Mouse (Mus musculus) macrophage (primary cell): Measurements from ENCODE around the gene Olfr32. TPM values are rescaled to one million over a fixed set of nuclear protein-coding genes. Genes with fewer than 3 reads are reported as not detected.
"Not testable (repeated sequence)": the region's sequence is repeated elsewhere in the genome, so short reads cannot be mapped to it uniquely, and the experiment has no call there.

Experiments
- H3K27ac ChIP-seq: fragments of 350-480 bp; formaldehyde crosslinking; 2 replicates; pipeline ENCODE4 v1.9.0; 2021
- H3K36me3 ChIP-seq: fragments of 350-480 bp; formaldehyde crosslinking; 2 replicates; pipeline ENCODE4 v1.9.0; 2021; ENCODE audit errors: inconsistent target
- H3K4me3 ChIP-seq: fragments of 350-480 bp; formaldehyde crosslinking; 2 replicates; pipeline ENCODE4 v1.9.0; 2021; ENCODE audit errors: inconsistent target
- H3K79me2 ChIP-seq: fragments of 350-480 bp; formaldehyde crosslinking; 2 replicates; pipeline ENCODE4 v1.9.0; 2021; ENCODE audit errors: inconsistent target
- WGBS: methylation state at CpG from one replicate; pipeline ENCODE4 v1.1.7; 2026; ENCODE audit warnings: inconsistent platforms; ENCODE audit not compliant: missing documents; 5-methylcytosine and 5-hydroxymethylcytosine counted together
- polyA plus RNA-seq: library from polyadenylated mRNA; stranded (reverse); fragments of 250-400 nt; gene quantifications from 3 replicates; pipeline ENCODE4 v1.2.4, GENCODE M21; 2018; ENCODE audit warnings: inconsistent platforms
- total RNA-seq, 78 experiments: library from RNA; depleted of rRNA; stranded (reverse); fragments of 250-400 nt; gene quantifications; 1 replicate in 9 of 78; 2 replicates in 24 of 78; 3 replicates in 43 of 78; 4 replicates in 2 of 78; pipeline ENCODE4 v1.2.4; 2018; ENCODE audit warnings: inconsistent platforms in 56 of 78

Gene Olfr32
- not detected for total RNA-seq (2018; cell fraction: chromatin; rRNA removed)
- not detected for total RNA-seq (2018; cell fraction: cytosol; rRNA removed)
- total RNA-seq (2018; cell fraction: nucleus; rRNA removed), result not detected
- not detected in 3 replicates for polyA plus RNA-seq

GRCm38 (mm10) chr2:90142196-90142595 is at the start of gene Olfr32:
Gene Olfr32 (minus strand): TSS chr2:90142296.
- no peaks in the 10 kb centered on the region for H3K79me2 ChIP-seq
- H3K36me3 ChIP-seq, result no peaks in the 10 kb centered on the region
- H3K4me3 ChIP-seq, result no peak within 1 kb of the TSS
- H3K27ac ChIP-seq, result no peak within 1 kb of the TSS

- WGBS, result no CpG with 5 or more reads among the region's 5 CpGs
- H3K36me3 ChIP-seq, H3K27ac ChIP-seq, H3K79me2 ChIP-seq, H3K4me3 ChIP-seq: not testable (repeated sequence)
Observed at GRCm38 (mm10) chr2:90187082-90187481, 45.0 kb upstream of the Olfr32 start.

DNA sequence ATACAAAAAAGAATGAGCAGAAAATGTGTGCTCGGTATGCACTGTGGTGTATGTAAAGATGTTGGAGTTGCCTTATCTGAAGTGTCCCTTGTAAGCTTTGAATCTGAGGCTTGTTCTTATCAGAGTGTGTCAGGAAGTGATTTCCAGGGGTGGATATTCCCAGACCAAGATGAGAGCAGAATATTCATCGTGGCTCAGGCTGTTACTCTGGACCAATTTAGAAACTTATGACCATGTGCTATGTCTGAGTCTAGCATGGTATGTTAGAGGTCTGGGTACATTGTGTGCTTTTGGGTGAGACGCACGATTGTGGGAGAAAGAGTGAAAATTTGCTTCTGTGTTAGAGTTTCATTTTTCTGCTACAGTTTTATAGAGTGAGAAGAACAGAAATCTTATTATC is 44.0 kb upstream of the Olfr32 start:
- not testable (repeated sequence) for H3K79me2 ChIP-seq, H3K27ac ChIP-seq, H3K4me3 ChIP-seq, H3K36me3 ChIP-seq
- WGBS, result no CpG with 5 or more reads among the region's 4 CpGs

DNA sequence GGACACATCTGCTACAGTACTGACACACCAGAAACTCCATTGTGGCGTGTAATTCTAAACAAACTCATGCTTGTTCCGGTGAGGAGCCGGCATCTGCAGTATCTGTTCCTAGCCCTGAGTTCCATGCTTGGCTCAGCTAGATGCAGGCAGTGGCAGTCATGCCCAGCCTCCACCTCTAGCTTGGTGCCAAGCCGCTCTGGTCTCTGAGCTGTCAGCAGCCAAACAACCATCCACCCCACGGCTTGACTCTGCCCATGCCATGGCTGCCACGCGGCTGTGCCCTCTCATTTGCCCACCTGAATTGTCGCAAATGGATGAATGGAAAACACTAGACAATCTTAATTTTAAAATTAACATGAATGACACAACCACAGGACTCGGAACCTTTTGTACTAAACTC is 11.8 kb upstream of the Olfr32 start:
- 90% methylated on average over 9 of the region's 9 CpGs for WGBS
- Histone ChIP-seq H3K27ac (no peak overlapping the region), H3K4me3 (no peak overlapping the region), H3K79me2 (no peaks in the 10 kb centered on the region), H3K36me3 (no peaks in the 10 kb centered on the region)

GRCm38 (mm10) chr2:90152991-90153390 is 10.9 kb upstream of the Olfr32 start, which contains the start of gene Olfr1270:
Gene Olfr1270 (minus strand): TSS chr2:90153091.
- no peaks in the 10 kb centered on the region for H3K36me3 ChIP-seq
- H3K79me2 ChIP-seq, result no peaks in the 10 kb centered on the region
- H3K4me3 ChIP-seq, result no peak within 1 kb of the TSS
- 71% methylated on average over 3 of the region's 3 CpGs for whole genome bisulfite sequencing
- no peak within 1 kb of the TSS for H3K27ac ChIP-seq

GRCm38 (mm10) chr2:90121312-90121711 is 20.8 kb downstream of the Olfr32 start, which contains the start of gene Olfr1269:
Gene Olfr1269 (minus strand): TSS chr2:90121412.
- Histone ChIP-seq H3K27ac (no peak within 1 kb of the TSS), H3K79me2 (no peaks in the 10 kb centered on the region), H3K4me3 (no peak within 1 kb of the TSS), H3K36me3 (no peaks in the 10 kb centered on the region)
- WGBS, result 67% methylated on average over 1 of the region's 1 CpGs

Other genes with a start within 250 kb of the Olfr32 start
- not detected in 3 replicates for gene Olfr1258, start 215.0 kb downstream of the Olfr32 start, polyA plus RNA-seq
- not detected in 3 replicates for gene Olfr1259, start 193.6 kb downstream of the Olfr32 start, polyA plus RNA-seq
- not detected in 3 replicates for gene Olfr1260, start 168.0 kb downstream of the Olfr32 start, polyA plus RNA-seq
- not detected in 3 replicates for gene Olfr1261, start 151.1 kb downstream of the Olfr32 start, polyA plus RNA-seq
- gene Olfr1262, start 142.2 kb downstream of the Olfr32 start, polyA plus RNA-seq, result not detected in 3 replicates
- gene Olfr1263, start 130.2 kb downstream of the Olfr32 start, polyA plus RNA-seq, result not detected in 3 replicates
- not detected in 3 replicates for gene Olfr1264, start 116.7 kb downstream of the Olfr32 start, polyA plus RNA-seq
- not detected in 3 replicates for gene Olfr1265, start 107.0 kb downstream of the Olfr32 start, polyA plus RNA-seq
- gene Olfr140, start 78.7 kb downstream of the Olfr32 start, polyA plus RNA-seq, result not detected in 3 replicates
- not detected in 3 replicates for gene Olfr1269, start 20.9 kb downstream of the Olfr32 start, polyA plus RNA-seq
- gene Olfr1270, start 10.8 kb upstream of the Olfr32 start, polyA plus RNA-seq, result not detected in 3 replicates
- not detected in 3 replicates for gene Olfr1506, start 82.2 kb upstream of the Olfr32 start, polyA plus RNA-seq
- not detected in 3 replicates for gene Olfr142, start 115.3 kb upstream of the Olfr32 start, polyA plus RNA-seq
- gene Olfr1271, start 128.7 kb upstream of the Olfr32 start, polyA plus RNA-seq, result not detected in 3 replicates
- gene Olfr1272, start 150.5 kb upstream of the Olfr32 start, polyA plus RNA-seq, result not detected in 3 replicates
- gene Gm13769, start 179.9 kb upstream of the Olfr32 start, polyA plus RNA-seq, result not detected in 3 replicates